Mouse (Mus musculus) ES-Bruce4 (cell line): ENCODE results near the gene F11r. TPM values are rescaled to one million over a fixed set of nuclear protein-coding genes. Genes with fewer than 3 reads are reported as not detected.
"Not testable (repeated sequence)": the region's sequence is repeated elsewhere in the genome, so short reads cannot be mapped to it uniquely, and the experiment has no call there.

Source experiments
- H3K27ac ChIP-seq: 2 replicates; pipeline ENCODE4 v1.5.1; 2012; ENCODE audit warnings: low read length, inconsistent platforms; ENCODE audit not compliant: insufficient read depth
- H3K27me3 ChIP-seq: 2 replicates; pipeline ENCODE4 v1.6.1; 2012; ENCODE audit warnings: mild to moderate bottlenecking, low read length, inconsistent platforms; ENCODE audit not compliant: control insufficient read depth, poor library complexity, insufficient read depth, severe bottlenecking
- H3K36me3 ChIP-seq: 2 replicates; pipeline ENCODE4 v1.6.1; 2012; ENCODE audit warnings: inconsistent platforms, mild to moderate bottlenecking, low read length, moderate library complexity; ENCODE audit not compliant: control insufficient read depth, poor library complexity, insufficient read depth, severe bottlenecking
- H3K4me1 ChIP-seq: one replicate; pipeline ENCODE4 v1.8.1; 2011; ENCODE audit warnings: low read length; ENCODE audit not compliant: control insufficient read depth, insufficient read depth
- H3K4me3 ChIP-seq: 2 replicates; pipeline ENCODE4 v1.5.1; 2011; ENCODE audit warnings: low read depth, mild to moderate bottlenecking, low read length
- H3K9ac ChIP-seq: 2 replicates; pipeline ENCODE4 v1.6.1; 2012; ENCODE audit warnings: low read depth, mild to moderate bottlenecking, inconsistent platforms; ENCODE audit not compliant: poor library complexity, severe bottlenecking
- H3K9me3 ChIP-seq: replicated peaks from 2 replicates; pipeline ENCODE4 v1.6.1; 2012; ENCODE audit warnings: mild to moderate bottlenecking, low read length, inconsistent platforms; ENCODE audit not compliant: control insufficient read depth, poor library complexity, insufficient read depth, severe bottlenecking
- CTCF ChIP-seq: IDR thresholded peaks from one replicate; pipeline ENCODE4 v1.8.1; 2011; ENCODE audit warnings: low read depth, low read length
- EP300 ChIP-seq: IDR thresholded peaks from 2 replicates; pipeline ENCODE4 v1.6.1; 2011; ENCODE audit warnings: low read depth, low read length; ENCODE audit not compliant: insufficient read depth
- POLR2A ChIP-seq: IDR thresholded peaks from one replicate; pipeline ENCODE4 v1.8.1; 2011; ENCODE audit warnings: low read length; ENCODE audit not compliant: insufficient read depth
- polyA plus RNA-seq: library from polyadenylated mRNA; stranded (reverse); fragments of >200 nt; gene quantifications from 2 replicates; pipeline ENCODE4 v1.2.4, GENCODE M21; 2011; ENCODE audit warnings: low read depth; ENCODE audit not compliant: missing spikeins, insufficient read depth, insufficient read length

F11r gene
- polyA plus RNA-seq, 1 experiment = 123 TPM

GRCm38 (mm10) chr1:171470371-171470871 is 33.1 kb downstream of the F11r start:
- peaks cover 5% of the 10 kb centered on the region for H3K4me1 ChIP-seq
- no peak overlapping the region for H3K4me3 ChIP-seq
- H3K9me3 ChIP-seq = no peaks in the 10 kb centered on the region
- no peak overlapping the region for H3K27ac ChIP-seq
- H3K36me3 ChIP-seq = no peaks in the 10 kb centered on the region
- no peaks in the 10 kb centered on the region for H3K27me3 ChIP-seq
- H3K9ac ChIP-seq = peak overlapping the region; percentile 52; the same call in 1 of the 2 replicates
- TF ChIP-seq POLR2A (no peak), CTCF (peak; percentile 34)

DNA sequence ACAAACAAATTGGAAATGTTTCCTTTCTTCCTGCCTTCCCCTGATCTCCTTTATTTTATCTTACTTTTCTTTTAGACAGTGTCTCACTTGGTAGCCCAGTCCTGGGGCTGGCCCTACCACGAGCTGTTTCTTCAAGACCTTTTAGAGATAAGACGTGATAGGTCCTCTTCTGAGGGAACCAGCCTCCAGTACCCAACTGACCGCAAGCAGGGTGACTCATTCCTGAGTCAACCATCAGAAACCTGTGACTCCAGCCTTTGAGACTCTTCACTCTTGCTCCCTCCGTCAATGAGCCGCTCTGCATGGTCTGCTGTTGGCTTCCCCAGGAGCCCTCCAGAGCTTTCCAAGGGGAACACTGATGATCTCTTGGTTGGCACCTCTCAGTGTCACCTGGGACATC is 33.6 kb downstream of the F11r start:
- no peaks in the 10 kb centered on the region for H3K27me3 ChIP-seq
- peaks cover 5% of the 10 kb centered on the region for H3K4me1 ChIP-seq
- peak overlapping the region; percentile 12; the same call in 1 of the 2 replicates for H3K27ac ChIP-seq
- H3K4me3 ChIP-seq = no peak overlapping the region
- no peak overlapping the region for H3K9ac ChIP-seq
- H3K9me3 ChIP-seq = no peaks in the 10 kb centered on the region
- TF ChIP-seq EP300 (no peak), CTCF (no peak), POLR2A (no peak)
- H3K36me3 ChIP-seq = no peaks in the 10 kb centered on the region

DNA sequence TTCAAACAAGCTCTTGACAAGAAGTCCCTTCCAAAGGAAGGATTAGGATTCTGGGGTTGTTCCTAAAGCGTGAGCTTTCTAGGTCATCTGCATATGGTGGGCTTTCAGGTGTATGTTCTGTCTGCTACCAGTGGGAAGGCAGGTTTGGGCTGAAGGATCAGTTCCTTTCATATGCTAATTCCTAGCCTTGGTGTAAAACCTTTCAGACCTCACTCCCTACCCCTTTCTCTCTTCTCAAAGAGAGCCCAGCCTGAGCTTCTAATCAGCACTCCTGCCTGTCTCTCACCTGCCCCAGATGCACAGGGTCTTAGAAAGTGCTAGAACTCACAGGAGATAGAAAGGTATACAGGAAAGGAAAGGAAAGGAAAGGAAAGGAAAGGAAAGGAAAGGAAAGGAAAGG is 34.1 kb downstream of the F11r start:
- TF ChIP-seq CTCF (no peak), EP300 (no peak), POLR2A (no peak)
- no peaks in the 10 kb centered on the region for H3K36me3 ChIP-seq
- H3K9ac ChIP-seq = no peak overlapping the region
- no peaks in the 10 kb centered on the region for H3K27me3 ChIP-seq
- H3K4me1 ChIP-seq = peaks cover 5% of the 10 kb centered on the region
- H3K4me3 ChIP-seq = no peak overlapping the region
- peak overlapping the region; percentile 12; the same call in 1 of the 2 replicates for H3K27ac ChIP-seq
- no peaks in the 10 kb centered on the region for H3K9me3 ChIP-seq

DNA sequence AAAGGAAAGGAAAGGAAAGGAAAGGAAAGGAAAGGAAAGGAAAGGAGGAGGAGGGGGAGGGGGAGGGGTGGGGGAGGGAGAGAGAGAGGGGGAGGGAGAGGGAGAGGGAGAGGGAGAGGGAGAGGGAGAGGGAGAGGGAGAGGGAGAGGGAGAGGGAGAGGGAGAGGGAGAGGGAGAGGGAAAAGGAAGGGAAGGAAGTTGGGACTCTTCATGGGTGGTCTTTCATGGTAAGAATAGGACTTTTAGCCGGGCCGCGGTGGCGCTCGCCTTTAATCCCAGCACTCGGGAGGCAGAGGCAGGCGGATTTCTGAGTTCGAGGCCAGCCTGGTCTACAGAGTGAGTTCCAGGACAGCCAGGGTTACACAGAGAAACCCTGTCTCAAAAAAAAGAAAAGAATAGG is 34.6 kb downstream of the F11r start:
- H3K36me3 ChIP-seq, H3K27me3 ChIP-seq, H3K4me3 ChIP-seq, H3K27ac ChIP-seq, H3K4me1 ChIP-seq, H3K9ac ChIP-seq, H3K9me3 ChIP-seq: not testable (repeated sequence)

DNA sequence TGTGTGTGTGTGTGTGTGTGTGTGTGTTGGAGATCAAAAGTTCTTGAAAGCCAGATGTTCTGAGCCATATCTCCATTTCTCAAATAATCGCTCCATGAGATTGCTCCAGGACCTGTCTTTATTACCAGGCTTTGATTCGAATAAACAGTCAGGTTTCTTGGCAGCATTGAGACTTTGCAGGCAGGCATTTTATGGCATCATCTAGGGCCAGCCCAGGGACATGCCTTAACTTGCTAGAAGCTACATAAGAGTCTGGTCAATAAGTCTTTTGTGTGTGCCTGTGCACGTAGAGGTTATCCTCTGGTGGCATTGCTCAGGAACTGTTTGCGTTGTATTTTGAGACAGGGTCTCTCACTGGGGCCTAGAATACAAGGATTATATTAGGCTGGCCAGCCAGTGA is 36.2 kb downstream of the F11r start:
- no peaks in the 10 kb centered on the region for H3K9me3 ChIP-seq
- H3K27ac ChIP-seq = no peak overlapping the region
- H3K4me1 ChIP-seq = peaks cover 7% of the 10 kb centered on the region
- H3K27me3 ChIP-seq = no peaks in the 10 kb centered on the region
- no peaks in the 10 kb centered on the region for H3K36me3 ChIP-seq
- H3K9ac ChIP-seq = no peak overlapping the region
- TF ChIP-seq EP300 = no peak
- TF ChIP-seq POLR2A = no peak
- no peak for TF ChIP-seq CTCF
- no peak overlapping the region for H3K4me3 ChIP-seq

DNA sequence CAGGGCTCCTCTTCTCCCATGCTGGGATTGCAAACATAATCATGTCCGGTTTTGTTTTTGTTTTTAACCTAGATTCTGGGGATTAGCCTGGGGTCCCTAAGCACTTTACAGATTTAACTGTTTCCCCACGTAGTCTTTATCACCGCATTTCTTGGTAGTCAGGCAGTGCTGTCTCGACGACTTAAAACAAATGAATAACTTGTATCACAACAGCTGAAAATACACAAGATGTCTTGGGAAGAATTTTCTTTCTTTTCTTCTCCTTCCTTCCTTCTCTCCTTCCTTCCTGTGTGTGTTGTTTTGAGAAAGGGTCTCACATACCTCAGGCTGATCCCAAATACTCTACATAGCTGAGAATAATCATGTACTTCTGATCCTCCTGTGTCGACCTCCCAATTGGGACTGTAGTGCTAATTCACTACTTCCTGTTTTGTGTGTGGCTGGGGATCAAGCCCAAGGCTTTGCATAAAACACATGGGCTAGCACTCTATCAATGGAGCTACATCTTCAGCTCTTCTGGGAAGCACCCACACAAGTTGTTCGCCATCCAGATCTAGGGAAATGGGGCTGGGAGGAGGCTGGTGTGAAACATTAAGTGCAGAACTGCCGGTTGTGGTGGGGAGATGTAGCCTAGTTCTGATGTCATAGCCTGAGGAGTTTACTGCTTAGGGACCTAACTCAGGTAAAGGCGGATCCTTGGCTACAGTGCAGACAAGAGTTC is 36.7 kb downstream of the F11r start:
- no peak for TF ChIP-seq POLR2A
- no peaks in the 10 kb centered on the region for H3K36me3 ChIP-seq
- H3K4me3 ChIP-seq = no peak overlapping the region
- peaks cover 7% of the 10 kb centered on the region for H3K4me1 ChIP-seq
- no peaks in the 10 kb centered on the region for H3K27me3 ChIP-seq
- no peaks in the 10 kb centered on the region for H3K9me3 ChIP-seq
- H3K9ac ChIP-seq = no peak overlapping the region
- H3K27ac ChIP-seq = no peak overlapping the region
